Comparison of ENCODE assay signal across 8 mouse cellular contexts in the genomic region with DNA sequence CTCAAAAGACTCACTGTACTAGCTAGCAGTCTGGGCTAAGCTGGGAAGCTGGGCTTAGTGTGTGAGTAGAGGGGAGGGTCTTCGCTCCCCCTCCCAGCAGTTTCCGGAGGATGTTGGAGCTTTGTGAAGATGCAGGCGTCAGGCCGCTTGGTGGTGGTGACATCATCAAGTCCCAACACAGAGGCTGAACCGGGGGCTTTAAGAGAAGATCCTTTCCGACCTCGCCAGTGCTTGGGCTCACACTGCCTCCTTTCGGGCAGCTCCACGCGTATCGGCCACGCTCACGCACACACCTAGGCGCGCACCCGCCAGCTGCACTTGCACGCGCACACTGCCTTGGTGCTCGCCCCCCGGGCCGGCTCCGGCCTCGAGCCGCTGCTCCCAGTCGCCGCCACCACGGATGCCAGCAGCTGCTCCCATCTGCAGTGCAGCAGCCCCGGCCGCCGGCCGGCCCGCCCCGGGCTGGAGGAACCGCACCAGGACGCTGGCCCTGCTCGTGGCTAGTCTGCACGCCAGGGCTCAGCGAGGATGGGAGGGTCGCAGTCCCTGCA.
A peak's percentile ranks its signal among the peaks of the same experiment; 100 is the strongest.
DNase-seq lines count a peak whose midpoint lies in the region; ATAC-seq and TF ChIP-seq lines count a peak whose summit lies in the region.

No protein-coding gene starts in this region.

- DNase-seq in urinary bladder, adult 2 months (ENCODE audit: low spot score): peak; percentile 35
- DNase-seq in urinary bladder, postnatal 10 days (ENCODE audit: low spot score): no peak
- DNase-seq in embryonic facial prominence, embryonic 10.5 days (ENCODE audit: low spot score): peak; percentile 89
- peak; percentile 81 to 90 for DNase-seq in kidney, postnatal 4 days
- DNase-seq in liver, postnatal 0 days: peak; percentile 51
- DNase-seq in thymus, postnatal 25 days: peak; percentile 78

- ATAC-seq in heart, embryonic 12.5 days (ENCODE audit: insufficient number of reproducible peaks, low FRiP score): peak; percentile 81
- ATAC-seq in liver, postnatal 0 days: peak; percentile 52
- ATAC-seq in neural tube, embryonic 15.5 days (ENCODE audit: low FRiP score): peak; percentile 91

- H3K4me1 ChIP-seq in embryonic facial prominence, embryonic 10.5 days: peaks cover 77% of the 10 kb centered on the region
- peaks cover 80% of the 10 kb centered on the region for H3K4me1 ChIP-seq in heart, embryonic 12.5 days (replicated peaks)
- peaks cover 9% of the 10 kb centered on the region for H3K4me1 ChIP-seq in liver, postnatal 0 days (ENCODE audit: insufficient read depth)
- H3K4me1 ChIP-seq in neural tube, embryonic 15.5 days: peaks cover 50% of the 10 kb centered on the region

- H3K36me3 ChIP-seq in embryonic facial prominence, embryonic 10.5 days (replicated peaks): 0 out of 2 replicates have a peak, but pooled peaks cover 7% of the 10 kb centered on the region
- no peaks in the 10 kb centered on the region; the same call in 1 of the 2 replicates for H3K36me3 ChIP-seq in heart, embryonic 12.5 days
- H3K36me3 ChIP-seq in liver, postnatal 0 days (replicated peaks; ENCODE audit: insufficient read depth, low read length): no peaks in the 10 kb centered on the region
- H3K36me3 ChIP-seq in neural tube, embryonic 15.5 days: no peaks in the 10 kb centered on the region

- peak overlapping the region; percentile 96 for H3K27ac ChIP-seq in embryonic facial prominence, embryonic 10.5 days (replicated peaks)
- H3K27ac ChIP-seq in heart, embryonic 12.5 days (ENCODE audit: poor library complexity, severe bottlenecking): peak overlapping the region; percentile 95
- H3K27ac ChIP-seq in liver, postnatal 0 days (ENCODE audit: low read depth): peak overlapping the region; percentile 29; the same call in 1 of the 2 replicates
- peak overlapping the region; percentile 99 for H3K27ac ChIP-seq in neural tube, embryonic 15.5 days (replicated peaks)

- no peak for TF ChIP-seq EP300 in liver, postnatal 0 days (IDR thresholded peaks at IDR 0.05; ENCODE audit: low read depth)

- H3K9me3 ChIP-seq in embryonic facial prominence, embryonic 10.5 days: no peaks in the 10 kb centered on the region
- H3K9me3 ChIP-seq in heart, embryonic 12.5 days (replicated peaks): no peaks in the 10 kb centered on the region
- H3K9me3 ChIP-seq in liver, postnatal 0 days (ENCODE audit: low read length): no peaks in the 10 kb centered on the region
- no peaks in the 10 kb centered on the region for H3K9me3 ChIP-seq in neural tube, embryonic 15.5 days (replicated peaks)

- no peaks in the 10 kb centered on the region for H3K27me3 ChIP-seq in embryonic facial prominence, embryonic 10.5 days (replicated peaks; ENCODE audit: low read depth, poor library complexity, severe bottlenecking)
- H3K27me3 ChIP-seq in heart, embryonic 12.5 days (replicated peaks): no peaks in the 10 kb centered on the region
- no peaks in the 10 kb centered on the region for H3K27me3 ChIP-seq in liver, postnatal 0 days (ENCODE audit: insufficient read depth, low read length)
- no peaks in the 10 kb centered on the region for H3K27me3 ChIP-seq in neural tube, embryonic 15.5 days (replicated peaks)

- peak; percentile 17; the same call in 1 of the 2 replicates for TF ChIP-seq CTCF in liver, postnatal 0 days (IDR thresholded peaks at IDR 0.05; ENCODE audit: low read depth)

- peak overlapping the region; percentile 85 for H3K4me2 ChIP-seq in heart, embryonic 12.5 days
- H3K4me2 ChIP-seq in liver, postnatal 0 days (ENCODE audit: low read depth, low read length): peak overlapping the region; percentile 68
- H3K4me2 ChIP-seq in neural tube, embryonic 15.5 days: peak overlapping the region; percentile 72

- WGBS in embryonic facial prominence, embryonic 10.5 days: under 1% methylated on average over 39 of the region's 39 CpGs
- WGBS in heart, embryonic 12.5 days: under 1% methylated on average over 39 of the region's 39 CpGs
- WGBS in liver, postnatal 0 days (ENCODE audit: insufficient replicate concordance): 7% methylated on average over 38 of the region's 39 CpGs
- WGBS in neural tube, embryonic 15.5 days: 1% methylated on average over 39 of the region's 39 CpGs

- peak overlapping the region; percentile 73 for H3K4me3 ChIP-seq in embryonic facial prominence, embryonic 10.5 days
- H3K4me3 ChIP-seq in heart, embryonic 12.5 days: peak overlapping the region; percentile 59
- peak overlapping the region; percentile 37 for H3K4me3 ChIP-seq in liver, postnatal 0 days (ENCODE audit: low read depth, low read length)
- peak overlapping the region; percentile 88 for H3K4me3 ChIP-seq in neural tube, embryonic 15.5 days (replicated peaks)

- H3K9ac ChIP-seq in heart, embryonic 12.5 days: peak overlapping the region; percentile 77
- H3K9ac ChIP-seq in liver, postnatal 0 days (replicated peaks): peak overlapping the region; percentile 44
- H3K9ac ChIP-seq in neural tube, embryonic 15.5 days (replicated peaks): peak overlapping the region; percentile 98

Comparison
In these comparisons a context has a peak if more than half of its experiments do, and no peak if none do; other contexts are left out.
1. H3K27ac ChIP-seq: peak in every context shown above with its lines; median percentile 99 in neural tube, embryonic 15.5 days; 96 in embryonic facial prominence, embryonic 10.5 days; 95 in heart, embryonic 12.5 days; 29 in liver, postnatal 0 days.
2. H3K4me3 ChIP-seq: peak in every context shown above with its lines; median percentile 88 in neural tube, embryonic 15.5 days; 73 in embryonic facial prominence, embryonic 10.5 days; 59 in heart, embryonic 12.5 days; 37 in liver, postnatal 0 days.
3. H3K9ac ChIP-seq: peak in every context shown above with its lines; median percentile 98 in neural tube, embryonic 15.5 days; 77 in heart, embryonic 12.5 days; 44 in liver, postnatal 0 days.